Mouse (Mus musculus): ENCODE results near the gene Zmym1. TPM values are rescaled to one million over a fixed set of nuclear protein-coding genes. Genes with fewer than 3 reads are reported as not detected.
"Not testable (repeated sequence)": the region's sequence is repeated elsewhere in the genome, so short reads cannot be mapped to it uniquely, and the experiment has no call there.

The Zmym1 gene
- polyA plus RNA-seq, 1 experiment: 1.6 TPM

- TF ChIP-seq TCF3 (IDR thresholded peaks at IDR 0.05; ENCODE audit: insufficient read length, low read depth) (no peak), POLR2AphosphoS2 (IDR thresholded peaks at IDR 0.05; ENCODE audit: insufficient read length, low read depth) (no peak), CEBPB (IDR thresholded peaks at IDR 0.05; ENCODE audit: insufficient read depth, poor library complexity, severe bottlenecking) (no peak), MAX (IDR thresholded peaks at IDR 0.05; ENCODE audit: low read depth) (no peak), E2F4 (IDR thresholded peaks at IDR 0.05; ENCODE audit: insufficient read depth) (no peak), USF1 (IDR thresholded peaks at IDR 0.05; ENCODE audit: low read depth) (no peak), POLR2A (IDR thresholded peaks at IDR 0.05; ENCODE audit: insufficient read length, low read depth) (no peak), SRF (IDR thresholded peaks at IDR 0.05; ENCODE audit: control insufficient read depth, insufficient read length, low read depth) (no peak), MYOG (IDR thresholded peaks at IDR 0.05; ENCODE audit: control insufficient read depth in 1 of 3, insufficient read depth in 1 of 3, insufficient read length in 2 of 3, low read depth in 2 of 3) (no peak), REST (IDR thresholded peaks at IDR 0.05; ENCODE audit: insufficient read depth, insufficient read length) (no peak)
- Histone ChIP-seq H3K36me3 (ENCODE audit: control insufficient read depth, insufficient read depth) (no peaks in the 10 kb centered on the region), H3K4me2 (ENCODE audit: low read depth) (no peak overlapping the region), H3K27me3 (ENCODE audit: control insufficient read depth, insufficient read depth, insufficient read length) (peaks cover 2% of the 10 kb centered on the region), H3ac (ENCODE audit: control insufficient read depth, insufficient read length) (no peak overlapping the region), H3K79me2 (ENCODE audit: control insufficient read depth, insufficient read depth) (no peaks in the 10 kb centered on the region), H3K4me3 (no peak overlapping the region)
Observed at GRCm38 (mm10) chr4:127005113-127005936, 55.6 kb downstream of the Zmym1 start.

DNA sequence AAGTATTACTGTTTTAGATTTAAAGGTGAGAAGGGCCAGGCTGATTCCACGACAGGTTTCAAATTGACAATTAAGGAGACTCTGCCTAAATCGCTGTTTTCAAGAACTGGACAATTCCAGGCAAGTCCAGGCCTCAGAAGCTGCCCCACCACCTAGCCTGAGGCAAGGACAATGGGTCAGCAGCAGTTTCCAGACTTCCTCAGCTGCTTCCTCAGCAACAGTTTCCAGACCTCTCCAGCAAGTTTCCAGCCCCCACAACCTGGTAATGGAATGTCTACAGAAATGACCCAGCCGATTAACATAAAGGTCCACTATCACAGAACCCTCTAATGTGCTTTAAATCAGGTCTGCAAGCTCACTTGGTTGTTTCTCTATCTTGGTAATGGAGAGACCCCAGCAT is 56.6 kb downstream of the Zmym1 start:
- H3K79me2 ChIP-seq (ENCODE audit: control insufficient read depth, insufficient read depth): no peaks in the 10 kb centered on the region
- H3K4me3 ChIP-seq: no peak overlapping the region
- no peaks in the 10 kb centered on the region for H3K36me3 ChIP-seq (ENCODE audit: control insufficient read depth, insufficient read depth)
- H3K27me3 ChIP-seq (ENCODE audit: control insufficient read depth, insufficient read depth, insufficient read length): peaks cover 6% of the 10 kb centered on the region
- no peak overlapping the region for H3ac ChIP-seq (ENCODE audit: control insufficient read depth, insufficient read length)
- H3K4me2 ChIP-seq (ENCODE audit: low read depth): no peak overlapping the region
- TF ChIP-seq POLR2A (IDR thresholded peaks at IDR 0.05; ENCODE audit: insufficient read length, low read depth): no peak

- Histone ChIP-seq H3K79me2 (ENCODE audit: control insufficient read depth, insufficient read depth) (no peaks in the 10 kb centered on the region), H3K4me2 (ENCODE audit: low read depth) (no peak overlapping the region), H3K36me3 (ENCODE audit: control insufficient read depth, insufficient read depth) (no peaks in the 10 kb centered on the region), H3K27me3 (ENCODE audit: control insufficient read depth, insufficient read depth, insufficient read length) (peaks cover 6% of the 10 kb centered on the region), H3ac (ENCODE audit: control insufficient read depth, insufficient read length) (no peak overlapping the region), H3K4me3 (no peak overlapping the region)
- TF ChIP-seq MYOG (IDR thresholded peaks at IDR 0.05; ENCODE audit: control insufficient read depth in 1 of 3, insufficient read depth in 1 of 3, insufficient read length in 2 of 3, low read depth in 2 of 3): no peak
- TF ChIP-seq E2F4 (IDR thresholded peaks at IDR 0.05; ENCODE audit: insufficient read depth): no peak
- no peak for TF ChIP-seq USF1 (IDR thresholded peaks at IDR 0.05; ENCODE audit: low read depth)
- no peak for TF ChIP-seq POLR2AphosphoS2 (IDR thresholded peaks at IDR 0.05; ENCODE audit: insufficient read length, low read depth)
- no peak for TF ChIP-seq TCF3 (IDR thresholded peaks at IDR 0.05; ENCODE audit: insufficient read length, low read depth)
- no peak for TF ChIP-seq SRF (IDR thresholded peaks at IDR 0.05; ENCODE audit: control insufficient read depth, insufficient read length, low read depth)
- TF ChIP-seq MAX (IDR thresholded peaks at IDR 0.05; ENCODE audit: low read depth): no peak
- no peak for TF ChIP-seq TCF12 (IDR thresholded peaks at IDR 0.05; ENCODE audit: insufficient read depth, poor library complexity, severe bottlenecking)
- TF ChIP-seq MYOD1 (IDR thresholded peaks at IDR 0.05; ENCODE audit: control insufficient read depth in 1 of 3, insufficient read length in 2 of 3, low read depth in 2 of 3): no peak
- TF ChIP-seq POLR2A (IDR thresholded peaks at IDR 0.05; ENCODE audit: insufficient read length, low read depth): no peak
- no peak for TF ChIP-seq CEBPB (IDR thresholded peaks at IDR 0.05; ENCODE audit: insufficient read depth, poor library complexity, severe bottlenecking)
- TF ChIP-seq REST (IDR thresholded peaks at IDR 0.05; ENCODE audit: insufficient read depth, insufficient read length): no peak
Observed at GRCm38 (mm10) chr4:127000601-127001105, 60.3 kb downstream of the Zmym1 start.

DNA sequence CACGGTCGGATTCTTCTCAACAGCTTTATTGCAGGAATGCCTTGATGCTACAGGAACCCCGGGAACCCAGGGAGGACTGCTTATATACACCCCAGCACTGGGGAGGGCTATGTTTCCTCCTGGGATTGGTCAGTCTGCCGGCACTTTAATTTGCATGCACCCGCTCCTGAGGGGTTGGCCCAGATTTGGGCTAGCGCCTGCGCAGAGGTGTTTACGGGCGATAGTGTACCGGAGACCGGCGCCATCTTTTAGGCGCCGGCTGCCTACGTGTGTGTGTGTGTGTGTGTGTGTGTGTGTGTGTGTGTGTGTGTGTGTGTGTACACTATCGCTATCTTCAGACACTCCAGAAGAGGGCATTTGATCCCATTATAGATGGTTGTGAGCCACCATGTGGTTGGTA is 61.6 kb downstream of the Zmym1 start:
- not testable (repeated sequence) for H3K36me3 ChIP-seq (ENCODE audit: control insufficient read depth, insufficient read depth); H3K79me2 ChIP-seq (ENCODE audit: control insufficient read depth, insufficient read depth); H3K4me2 ChIP-seq (ENCODE audit: low read depth); H3K27me3 ChIP-seq (ENCODE audit: control insufficient read depth, insufficient read depth, insufficient read length); H3ac ChIP-seq (ENCODE audit: control insufficient read depth, insufficient read length); H3K4me3 ChIP-seq

Other genes starting within 250 kb of the Zmym1 start
- 6.7 TPM for gene Zmym4, start 93.0 kb downstream of the Zmym1 start, polyA plus RNA-seq (2012; fragmentation: generic; extraction: Trizol)
- 87.5 TPM for gene Sfpq, start 39.8 kb downstream of the Zmym1 start, polyA plus RNA-seq (2012; fragmentation: generic; extraction: Trizol)
- gene Zmym6, start 16.2 kb upstream of the Zmym1 start, polyA plus RNA-seq (2012; fragmentation: generic; extraction: Trizol): not detected
- gene Tmem35b, start 62.5 kb upstream of the Zmym1 start, polyA plus RNA-seq (2012; fragmentation: generic; extraction: Trizol): 0.14 TPM
- not detected for gene Dlgap3, start 108.1 kb upstream of the Zmym1 start, polyA plus RNA-seq (2012; fragmentation: generic; extraction: Trizol)
- 64.4 TPM for gene Smim12, start 182.6 kb upstream of the Zmym1 start, polyA plus RNA-seq (2012; fragmentation: generic; extraction: Trizol)

All from myocyte (in vitro differentiated cells).